Mouse (Mus musculus) spleen, adult 2 months (tissue): ENCODE results near the gene Ak5.

Source experiments
- CTCF ChIP-seq: fragments of 200-500 bp; IDR thresholded peaks from 2 replicates; pipeline ENCODE4 v1.5.1; 2011; ENCODE audit warnings: mild to moderate bottlenecking, inconsistent platforms; ENCODE audit not compliant: insufficient read depth, insufficient read length, insufficient replicate concordance; ENCODE audit errors: extremely low read depth
- POLR2A ChIP-seq: fragments of 200-500 bp; IDR thresholded peaks from 2 replicates; pipeline ENCODE4 v1.6.1; 2011; ENCODE audit warnings: low read depth, low read length, inconsistent platforms

DNA sequence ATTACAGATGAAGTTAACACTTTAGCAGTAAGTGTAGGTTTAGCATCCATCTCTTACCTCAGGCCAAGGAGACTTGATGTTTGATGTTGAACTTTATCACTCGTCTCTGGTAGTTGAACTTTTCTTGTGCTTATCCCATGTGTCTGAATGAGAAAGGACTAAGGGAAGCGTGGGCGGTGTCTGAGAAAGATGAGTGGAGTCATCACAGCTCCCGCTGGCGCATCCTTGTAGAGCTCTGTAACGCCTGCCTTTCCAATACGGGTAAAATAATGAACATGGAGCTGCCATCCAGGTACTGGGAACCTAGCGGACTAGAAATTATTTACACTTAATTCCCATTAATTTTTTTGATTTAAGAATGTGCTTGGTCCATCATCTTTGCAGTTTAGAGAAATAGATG lies 239.2 kb downstream of the Ak5 start:
- no peak for TF ChIP-seq CTCF
- TF ChIP-seq POLR2A = no peak
